Mouse (Mus musculus): Measurements from ENCODE around the gene Plekhg3. TPM values are rescaled to one million over a fixed set of nuclear protein-coding genes. Genes with fewer than 3 reads are reported as not detected.

The Plekhg3 gene
- total RNA-seq (2014; rRNA removed) = 6.2 and 8.4 TPM in 2 replicates
- 0.71 and 1.2 TPM in 2 replicates for polyA plus RNA-seq (2015; fragmentation: Nextera tagmentation; extraction: Ambion mirVana)

DNA sequence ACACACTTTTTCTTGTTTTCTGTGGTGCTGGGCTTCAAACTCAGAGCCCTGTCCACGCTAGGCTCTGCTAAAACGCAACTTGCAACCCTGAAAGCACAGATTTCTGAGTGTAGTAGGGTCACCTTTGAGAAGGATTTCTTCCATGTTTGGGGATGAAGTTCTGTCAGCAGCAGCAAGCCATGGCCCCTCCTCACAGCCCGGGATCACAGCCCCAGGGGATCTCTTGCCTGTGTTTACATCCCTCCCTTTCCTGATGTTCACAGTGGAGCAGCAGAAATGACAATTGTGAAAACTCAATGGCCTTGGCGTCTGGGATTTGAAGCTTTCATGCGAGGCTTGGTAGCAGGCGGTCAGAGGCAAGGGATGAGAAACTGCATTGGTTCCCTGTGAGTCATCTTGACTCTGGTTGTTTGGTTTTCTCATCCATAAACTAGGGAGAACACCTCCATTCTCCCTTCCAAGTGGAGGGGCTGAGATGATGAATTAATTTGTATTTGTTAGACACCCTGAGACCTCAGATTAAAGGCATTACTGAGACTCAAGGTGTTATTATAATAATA lies at the start of gene Plekhg3:
Gene Plekhg3 (plus strand): TSS at position 312 of the 560 bp plus-strand sequence.
- ATAC-seq (ENCODE audit: low FRiP score) = no peak
- no peak within 1 kb of the TSS for H3K27ac ChIP-seq (ENCODE audit: low read depth, low read length)
- H3K4me3 ChIP-seq (ENCODE audit: low read depth, low read length) = no peak within 1 kb of the TSS
- no peak for TF ChIP-seq CTCF (IDR thresholded peaks at IDR 0.05)
- H3K9me3 ChIP-seq (ENCODE audit: low read length) = no peaks in the 10 kb centered on the region
- H3K4me2 ChIP-seq (ENCODE audit: low read depth, low read length, poor library complexity, severe bottlenecking) = no peak within 1 kb of the TSS
- DNase-seq (ENCODE audit: low spot score) = no peak
- no peak within 1 kb of the TSS for H3K9ac ChIP-seq (replicated peaks; ENCODE audit: low read length, poor library complexity, severe bottlenecking)
- H3K27me3 ChIP-seq (ENCODE audit: insufficient read depth, low read length) = peaks cover 38% of the 10 kb centered on the region
- peaks cover 4% of the 10 kb centered on the region; the same call in 1 of the 2 replicates for H3K4me1 ChIP-seq (ENCODE audit: insufficient read depth, low read length)
- H3K36me3 ChIP-seq (ENCODE audit: insufficient read depth, low read length) = no peaks in the 10 kb centered on the region
- WGBS = 40% methylated on average over 6 of the region's 6 CpGs

DNA sequence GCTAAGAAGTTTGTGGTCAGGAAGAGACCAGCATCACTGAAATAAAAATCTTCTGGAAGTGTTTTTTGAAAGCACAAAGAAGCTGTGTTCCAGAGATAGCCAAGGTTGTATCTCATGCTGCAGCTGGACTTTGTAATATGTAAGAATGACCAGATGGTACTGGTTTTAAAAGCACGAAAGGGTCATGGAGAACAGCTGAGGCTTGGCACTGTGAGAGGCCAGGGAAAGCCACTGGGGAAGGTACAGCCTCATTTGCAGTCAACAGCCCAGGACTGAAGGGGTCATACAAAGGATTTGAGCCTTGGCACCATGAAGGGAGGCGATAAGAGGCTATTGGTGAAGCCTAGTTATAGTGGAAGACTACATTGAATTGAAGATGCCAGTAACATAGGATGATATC lies 48.2 kb upstream of the Plekhg3 start:
- WGBS = 84% methylated on average over 2 of the region's 2 CpGs
- Histone ChIP-seq H3K27ac (ENCODE audit: low read depth, low read length) (no peak overlapping the region), H3K9me3 (ENCODE audit: low read length) (no peaks in the 10 kb centered on the region), H3K27me3 (ENCODE audit: insufficient read depth, low read length) (no peaks in the 10 kb centered on the region), H3K4me1 (ENCODE audit: insufficient read depth, low read length) (no peaks in the 10 kb centered on the region), H3K4me3 (ENCODE audit: low read depth, low read length) (no peak overlapping the region), H3K9ac (replicated peaks; ENCODE audit: low read length, poor library complexity, severe bottlenecking) (no peak overlapping the region), H3K36me3 (ENCODE audit: insufficient read depth, low read length) (no peaks in the 10 kb centered on the region), H3K4me2 (ENCODE audit: low read depth, low read length, poor library complexity, severe bottlenecking) (no peak overlapping the region)
- DNase-seq (ENCODE audit: low spot score) (no peak), ATAC-seq (ENCODE audit: low FRiP score) (no peak)
- TF ChIP-seq CTCF (IDR thresholded peaks at IDR 0.05) = no peak

DNA sequence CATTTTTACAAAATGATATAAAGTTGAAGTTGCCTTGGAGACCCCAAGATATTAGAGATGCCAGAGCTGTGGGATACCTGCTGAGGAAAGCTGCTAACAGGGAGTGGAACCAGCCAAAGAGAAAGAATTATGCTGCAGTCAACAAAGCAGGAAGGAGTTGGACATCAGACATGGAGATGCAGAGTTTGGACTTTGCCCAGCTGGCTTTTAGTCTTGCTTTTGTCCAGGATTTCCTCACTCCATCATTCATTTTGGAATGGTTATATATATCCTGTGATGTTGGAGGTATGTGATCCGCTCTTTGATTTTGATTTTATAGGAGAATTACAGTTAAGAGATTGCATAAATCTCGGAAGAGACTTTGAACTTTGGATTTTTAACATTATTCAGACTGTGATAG lies 47.7 kb upstream of the Plekhg3 start:
- Histone ChIP-seq H3K9me3 (ENCODE audit: low read length) (no peaks in the 10 kb centered on the region), H3K36me3 (ENCODE audit: insufficient read depth, low read length) (no peaks in the 10 kb centered on the region), H3K4me2 (ENCODE audit: low read depth, low read length, poor library complexity, severe bottlenecking) (no peak overlapping the region), H3K27me3 (ENCODE audit: insufficient read depth, low read length) (no peaks in the 10 kb centered on the region), H3K9ac (replicated peaks; ENCODE audit: low read length, poor library complexity, severe bottlenecking) (no peak overlapping the region), H3K27ac (ENCODE audit: low read depth, low read length) (no peak overlapping the region), H3K4me1 (ENCODE audit: insufficient read depth, low read length) (no peaks in the 10 kb centered on the region), H3K4me3 (ENCODE audit: low read depth, low read length) (no peak overlapping the region)
- no peak for DNase-seq (ENCODE audit: low spot score)
- 94% methylated on average over 2 of the region's 2 CpGs for WGBS
- no peak for TF ChIP-seq CTCF (IDR thresholded peaks at IDR 0.05)
- ATAC-seq (ENCODE audit: low FRiP score) = no peak

DNA sequence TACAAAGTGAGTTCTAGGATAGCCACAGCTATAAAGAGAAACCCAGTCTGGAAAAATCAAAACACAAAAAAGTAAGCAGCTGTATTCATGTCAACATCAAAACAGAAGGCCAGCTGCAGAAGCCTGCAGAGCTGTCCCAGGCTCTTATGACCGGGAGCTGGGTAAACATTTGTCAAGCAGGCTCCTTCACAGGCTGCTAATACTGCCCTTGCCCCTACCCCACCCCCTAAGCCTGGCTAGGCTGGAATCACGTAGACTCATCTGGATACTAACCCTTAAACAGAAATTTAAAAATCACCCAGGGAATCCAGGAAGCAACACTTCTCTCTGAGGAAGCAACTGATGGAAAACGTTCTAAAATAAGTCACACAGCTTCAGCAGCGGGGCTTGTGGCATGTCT lies 45.8 kb upstream of the Plekhg3 start:
- 54% methylated on average over 4 of the region's 4 CpGs for WGBS
- Histone ChIP-seq H3K4me3 (ENCODE audit: low read depth, low read length) (no peak overlapping the region), H3K27ac (ENCODE audit: low read depth, low read length) (no peak overlapping the region), H3K4me1 (ENCODE audit: insufficient read depth, low read length) (no peaks in the 10 kb centered on the region), H3K9me3 (ENCODE audit: low read length) (no peaks in the 10 kb centered on the region), H3K4me2 (ENCODE audit: low read depth, low read length, poor library complexity, severe bottlenecking) (no peak overlapping the region), H3K27me3 (ENCODE audit: insufficient read depth, low read length) (no peaks in the 10 kb centered on the region), H3K9ac (replicated peaks; ENCODE audit: low read length, poor library complexity, severe bottlenecking) (no peak overlapping the region), H3K36me3 (ENCODE audit: insufficient read depth, low read length) (no peaks in the 10 kb centered on the region)
- ATAC-seq (ENCODE audit: low FRiP score) (no peak), DNase-seq (ENCODE audit: low spot score) (no peak)
- TF ChIP-seq CTCF (IDR thresholded peaks at IDR 0.05) = no peak

DNA sequence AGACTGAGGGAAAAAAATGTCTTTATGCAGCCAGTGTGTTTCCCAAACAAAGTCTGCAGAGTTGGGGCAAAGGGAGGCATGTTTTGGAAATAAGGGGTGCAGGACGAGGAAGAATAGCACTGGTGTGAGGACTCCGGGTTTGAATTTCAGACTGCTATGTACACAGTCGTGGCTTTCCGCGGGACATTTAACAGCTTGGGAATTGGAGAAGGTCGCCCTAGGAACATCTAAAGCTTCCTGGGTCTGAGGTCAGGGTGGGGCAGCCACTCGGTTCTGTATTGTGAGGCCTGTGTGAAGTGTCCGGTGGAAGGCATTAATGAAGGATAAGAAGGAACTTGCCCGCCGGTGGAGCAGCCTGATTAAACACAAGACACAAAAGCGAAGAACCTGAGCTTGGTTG lies 45.3 kb upstream of the Plekhg3 start:
- Histone ChIP-seq H3K9ac (replicated peaks; ENCODE audit: low read length, poor library complexity, severe bottlenecking) (no peak overlapping the region), H3K4me1 (ENCODE audit: insufficient read depth, low read length) (no peaks in the 10 kb centered on the region), H3K27ac (ENCODE audit: low read depth, low read length) (no peak overlapping the region), H3K4me2 (ENCODE audit: low read depth, low read length, poor library complexity, severe bottlenecking) (no peak overlapping the region), H3K4me3 (ENCODE audit: low read depth, low read length) (no peak overlapping the region), H3K27me3 (ENCODE audit: insufficient read depth, low read length) (no peaks in the 10 kb centered on the region), H3K9me3 (ENCODE audit: low read length) (no peaks in the 10 kb centered on the region), H3K36me3 (ENCODE audit: insufficient read depth, low read length) (no peaks in the 10 kb centered on the region)
- DNase-seq (ENCODE audit: low spot score) (no peak), ATAC-seq (ENCODE audit: low FRiP score) (no peak)
- no peak for TF ChIP-seq CTCF (IDR thresholded peaks at IDR 0.05)
- 51% methylated on average over 11 of the region's 11 CpGs for WGBS

DNA sequence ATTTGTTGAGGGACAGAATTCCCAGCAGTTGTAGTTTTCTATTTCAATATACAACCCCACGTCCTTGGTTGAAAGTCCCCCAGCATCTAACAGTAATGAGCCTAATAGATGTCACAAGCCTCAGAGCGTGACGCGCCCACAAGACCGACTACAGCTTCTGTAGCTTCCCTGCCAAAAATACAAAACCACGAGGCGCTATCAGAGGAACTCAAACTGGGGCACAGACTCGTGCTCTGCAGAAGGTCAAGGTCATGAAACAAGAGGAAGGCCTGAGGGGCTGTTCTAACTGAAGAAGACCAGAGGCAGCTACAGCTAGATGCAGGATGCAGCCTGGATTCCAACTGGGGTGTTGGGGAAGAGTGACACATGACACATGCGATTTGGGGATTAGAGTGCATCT lies 43.7 kb upstream of the Plekhg3 start:
- DNase-seq (ENCODE audit: low spot score) = no peak
- no peak for TF ChIP-seq CTCF (IDR thresholded peaks at IDR 0.05)
- no peaks in the 10 kb centered on the region for H3K36me3 ChIP-seq (ENCODE audit: insufficient read depth, low read length)
- no peak overlapping the region for H3K9ac ChIP-seq (replicated peaks; ENCODE audit: low read length, poor library complexity, severe bottlenecking)
- no peaks in the 10 kb centered on the region for H3K4me1 ChIP-seq (ENCODE audit: insufficient read depth, low read length)
- ATAC-seq (ENCODE audit: low FRiP score) = no peak
- H3K4me2 ChIP-seq (ENCODE audit: low read depth, low read length, poor library complexity, severe bottlenecking) = no peak overlapping the region
- H3K27me3 ChIP-seq (ENCODE audit: insufficient read depth, low read length) = no peaks in the 10 kb centered on the region
- 80% methylated on average over 9 of the region's 9 CpGs for WGBS
- no peak overlapping the region for H3K27ac ChIP-seq (ENCODE audit: low read depth, low read length)
- H3K4me3 ChIP-seq (ENCODE audit: low read depth, low read length) = no peak overlapping the region
- H3K9me3 ChIP-seq (ENCODE audit: low read length) = no peaks in the 10 kb centered on the region
